Mouse (Mus musculus) hindbrain, embryonic 16.5 days (tissue): ENCODE data around the gene Rab31. TPM values are rescaled to one million over a fixed set of nuclear protein-coding genes. Genes with fewer than 3 reads are reported as not detected.

Experiments used
- ATAC-seq: fragments of 200-750 bp; cut with Nextera tagmentation; 2 replicates; pipeline ENCODE4 v1.8.0; 2017; ENCODE audit warnings: moderate TSS enrichment, moderate library complexity
- H3K27ac ChIP-seq: fragments of 300-500 bp; sonication (generic); 2 replicates; pipeline ENCODE4 v1.5.1; 2014; ENCODE audit warnings: low read depth, mild to moderate bottlenecking, control low read depth, low read length, moderate library complexity
- H3K27me3 ChIP-seq: fragments of 300-500 bp; sonication (generic); replicated peaks from 2 replicates; pipeline ENCODE4 v1.6.1; 2014; ENCODE audit warnings: low read length; ENCODE audit not compliant: control insufficient read depth, insufficient read depth
- H3K36me3 ChIP-seq: fragments of 300-500 bp; sonication (generic); 2 replicates; pipeline ENCODE4 v1.6.1; 2014; ENCODE audit warnings: mild to moderate bottlenecking, low read length, moderate library complexity, mixed read lengths; ENCODE audit not compliant: control insufficient read depth, insufficient read depth
- H3K4me1 ChIP-seq: fragments of 300-500 bp; sonication (generic); 2 replicates; pipeline ENCODE4 v1.6.1; 2014; ENCODE audit warnings: low read depth, low read length; ENCODE audit not compliant: control insufficient read depth, insufficient read depth
- H3K4me2 ChIP-seq: fragments of 300-500 bp; sonication (generic); 2 replicates; pipeline ENCODE4 v1.6.1; 2014; ENCODE audit warnings: mild to moderate bottlenecking, low read length, control low read depth, moderate library complexity
- H3K4me3 ChIP-seq: fragments of 300-500 bp; sonication (generic); 2 replicates; pipeline ENCODE4 v1.5.1; 2014; ENCODE audit warnings: mild to moderate bottlenecking, low read length, control low read depth, moderate library complexity
- H3K9ac ChIP-seq: fragments of 300-500 bp; sonication (generic); 2 replicates; pipeline ENCODE4 v1.6.1; 2014; ENCODE audit warnings: low read depth, mild to moderate bottlenecking, control low read depth, low read length, moderate library complexity
- H3K9me3 ChIP-seq: fragments of 300-500 bp; sonication (generic); 2 replicates; pipeline ENCODE4 v1.6.1; 2014; ENCODE audit warnings: mild to moderate bottlenecking, low read length, moderate library complexity; ENCODE audit not compliant: control insufficient read depth
- WGBS: fragments of 180-500 bp; shearing (Covaris S2); extraction: QIAGEN DNeasy Blood & Tissue Kit; methylation state at CpG from one replicate; pipeline ENCODE4 v1.1.7; 2014; 5-methylcytosine and 5-hydroxymethylcytosine counted together
- polyA plus RNA-seq: library from polyadenylated mRNA; unstranded; fragments of >200 nt; fragmentation: Nextera tagmentation; extraction: Ambion mirVana; gene quantifications from 2 replicates; pipeline ENCODE4 v1.2.1, GENCODE M21; 2015

Rab31 gene
- polyA plus RNA-seq, 1 experiment from 2014 or later: 70.0 TPM

DNA sequence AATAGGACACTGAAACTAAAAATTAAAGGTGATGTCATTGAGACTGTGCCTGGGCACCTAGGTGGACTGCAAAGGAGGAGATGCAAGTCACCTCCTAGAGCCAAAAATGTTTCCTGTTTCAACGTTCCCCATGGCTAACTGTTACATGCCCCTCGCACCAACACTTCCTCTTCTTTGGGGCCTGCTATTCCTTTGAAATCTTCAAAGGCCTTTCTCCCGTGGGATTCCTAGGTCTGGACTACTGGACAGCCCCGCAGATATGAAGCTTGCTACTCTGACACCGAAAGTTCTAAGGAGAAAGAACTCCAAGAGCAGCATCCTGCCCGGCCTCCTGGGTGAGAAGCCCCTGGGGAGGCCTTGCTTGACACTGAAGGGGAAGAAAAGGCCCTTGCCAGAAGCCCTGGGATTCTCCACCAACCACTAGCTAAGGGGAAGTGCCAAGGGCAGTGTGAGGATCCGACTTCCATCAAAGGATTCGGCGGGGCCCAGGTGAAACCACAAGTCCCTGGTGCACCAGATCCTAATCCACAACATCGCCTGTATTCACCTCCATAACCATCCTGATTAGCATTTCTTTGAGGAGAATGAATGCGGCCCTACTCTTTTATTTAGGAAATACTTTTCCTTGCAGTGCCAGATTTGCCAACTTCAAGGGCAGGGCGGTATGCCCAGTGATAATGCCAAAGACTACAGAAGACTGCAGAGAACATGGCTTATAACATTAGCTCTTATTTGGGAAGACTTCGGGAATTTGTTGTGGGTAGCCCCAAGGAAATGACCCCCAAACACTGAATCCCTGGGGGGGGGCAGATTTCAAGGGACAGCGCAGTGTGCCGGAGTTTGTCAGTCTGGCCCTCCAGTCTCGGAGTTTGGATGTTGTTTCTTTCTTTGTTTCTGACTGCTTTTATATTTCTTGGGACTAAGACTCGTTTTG, 1.3 kb downstream of the Rab31 start:
- ATAC-seq: no peak
- WGBS: 20% methylated on average over 17 of the region's 17 CpGs
- Histone ChIP-seq H3K36me3 (no peaks in the 10 kb centered on the region), H3K4me1 (peaks cover 30% of the 10 kb centered on the region), H3K27me3 (no peaks in the 10 kb centered on the region), H3K4me3 (peak overlapping the region; percentile 52), H3K4me2 (peak overlapping the region; percentile 63), H3K9ac (peak overlapping the region; percentile 88), H3K27ac (peak overlapping the region; percentile 27; the same call in 1 of the 2 replicates), H3K9me3 (no peaks in the 10 kb centered on the region)

DNA sequence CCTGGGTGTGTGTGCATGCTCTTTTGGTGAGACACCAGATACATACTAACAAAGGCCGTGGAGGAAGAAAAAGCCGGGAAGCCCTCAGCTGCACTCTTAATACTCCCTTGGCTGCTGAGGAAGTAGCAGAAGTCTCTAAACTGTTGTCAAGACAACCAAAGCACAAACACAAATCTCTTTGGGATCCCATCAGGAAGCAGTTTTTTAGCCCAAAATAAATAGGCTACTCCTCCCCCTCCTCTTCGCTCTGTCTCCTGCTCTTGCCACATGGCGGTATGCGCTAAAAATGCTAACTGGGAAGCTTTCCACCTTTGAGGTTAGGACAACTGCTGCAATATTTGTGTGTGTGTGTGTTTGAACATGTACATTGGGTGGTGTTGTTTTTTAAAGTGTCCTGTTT, 4.1 kb downstream of the Rab31 start:
- Histone ChIP-seq H3K4me1 (peaks cover 30% of the 10 kb centered on the region), H3K27ac (peak overlapping the region; percentile 55; the same call in 1 of the 2 replicates)
- ATAC-seq: peak; percentile 49

GRCm38 (mm10) chr17:65763221-65763620, 9.3 kb downstream of the Rab31 start:
- Histone ChIP-seq H3K27me3 (no peaks in the 10 kb centered on the region), H3K9me3 (0 out of 2 replicates have a peak, but pooled peaks cover 2% of the 10 kb centered on the region), H3K4me1 (peaks cover 2% of the 10 kb centered on the region), H3K9ac (no peak overlapping the region), H3K4me2 (no peak overlapping the region), H3K4me3 (no peak overlapping the region), H3K36me3 (no peaks in the 10 kb centered on the region), H3K27ac (no peak overlapping the region)
- WGBS: 96% methylated on average over 14 of the region's 14 CpGs
- no peak for ATAC-seq

More for the DNA sequence above, 4.1 kb downstream of the Rab31 start:
- Histone ChIP-seq H3K4me3 (no peak overlapping the region), H3K27me3 (no peaks in the 10 kb centered on the region), H3K9me3 (no peaks in the 10 kb centered on the region), H3K4me2 (peak overlapping the region; percentile 35), H3K36me3 (no peaks in the 10 kb centered on the region), H3K9ac (peak overlapping the region; percentile 25; the same call in 1 of the 2 replicates)
- 52% methylated on average over 5 of the region's 5 CpGs for WGBS

- peaks cover 2% of the 10 kb centered on the region; the same call in 1 of the 2 replicates for H3K9me3 ChIP-seq
- H3K4me2 ChIP-seq: no peak overlapping the region
- no peaks in the 10 kb centered on the region for H3K4me1 ChIP-seq
- peak; percentile 50; the same call in 1 of the 2 replicates for ATAC-seq
- no peak overlapping the region for H3K4me3 ChIP-seq
- WGBS: 43% methylated on average over 6 of the region's 6 CpGs
- H3K36me3 ChIP-seq: peaks cover 4% of the 10 kb centered on the region; the same call in 1 of the 2 replicates
- no peaks in the 10 kb centered on the region for H3K27me3 ChIP-seq
- H3K9ac ChIP-seq: no peak overlapping the region
- H3K27ac ChIP-seq: no peak overlapping the region
These were observed 15.4 kb downstream of the Rab31 start for GRCm38 (mm10) chr17:65757150-65757549.

DNA sequence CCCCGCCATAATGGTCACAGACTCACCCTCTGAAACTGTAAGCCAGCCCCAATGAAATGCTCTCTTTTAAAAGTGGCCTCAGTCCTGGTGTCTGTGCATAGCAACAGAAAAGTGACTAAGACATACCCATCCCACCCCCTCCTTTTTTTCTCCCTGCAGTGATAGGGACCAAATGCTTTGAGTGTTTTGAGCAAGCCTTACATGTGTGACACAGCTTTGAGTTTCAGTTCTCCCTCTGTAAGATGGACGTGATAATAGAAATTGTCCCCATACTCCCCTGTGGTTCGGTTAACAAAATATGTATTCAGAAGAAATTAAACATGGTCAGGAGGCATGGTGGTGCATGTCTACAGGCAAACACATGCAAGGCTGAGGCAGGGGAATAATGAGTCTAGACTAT, 16.7 kb downstream of the Rab31 start:
- no peak for ATAC-seq
- H3K9ac ChIP-seq: no peak overlapping the region
- H3K27me3 ChIP-seq: no peaks in the 10 kb centered on the region
- peaks cover 2% of the 10 kb centered on the region; the same call in 1 of the 2 replicates for H3K9me3 ChIP-seq
- H3K36me3 ChIP-seq: peaks cover 4% of the 10 kb centered on the region; the same call in 1 of the 2 replicates
- H3K27ac ChIP-seq: no peak overlapping the region
- 90% methylated on average over 3 of the region's 3 CpGs for WGBS
- no peak overlapping the region for H3K4me2 ChIP-seq
- H3K4me1 ChIP-seq: no peaks in the 10 kb centered on the region
- no peak overlapping the region for H3K4me3 ChIP-seq

DNA sequence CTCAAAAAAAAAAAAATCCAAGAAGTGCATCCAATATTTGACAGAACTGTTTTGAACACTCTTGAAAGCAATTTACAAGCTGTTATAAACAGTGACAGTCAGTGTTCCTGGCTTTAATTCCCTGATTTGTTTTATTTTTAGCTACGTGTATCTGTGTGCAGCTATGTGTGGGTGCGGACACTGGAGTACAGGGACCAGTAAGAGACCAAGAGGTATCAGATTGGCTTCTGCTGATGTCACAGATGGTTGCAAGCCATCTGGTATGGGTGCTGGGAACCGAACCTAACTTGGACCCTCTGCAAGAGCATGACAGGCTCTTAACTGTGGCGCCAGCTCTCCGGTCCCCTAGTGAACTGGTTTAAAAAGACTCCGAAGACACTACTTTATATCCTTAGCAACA, 19.4 kb downstream of the Rab31 start:
- 97% methylated on average over 6 of the region's 6 CpGs for WGBS
- Histone ChIP-seq H3K4me3 (no peak overlapping the region), H3K9ac (no peak overlapping the region), H3K27ac (no peak overlapping the region), H3K36me3 (peaks cover 4% of the 10 kb centered on the region; the same call in 1 of the 2 replicates), H3K4me1 (no peaks in the 10 kb centered on the region), H3K4me2 (no peak overlapping the region), H3K27me3 (no peaks in the 10 kb centered on the region), H3K9me3 (no peaks in the 10 kb centered on the region; the same call in 1 of the 2 replicates)
- ATAC-seq: no peak

GRCm38 (mm10) chr17:65750301-65750700, 22.3 kb downstream of the Rab31 start:
- Histone ChIP-seq H3K9me3 (no peaks in the 10 kb centered on the region; the same call in 1 of the 2 replicates), H3K27me3 (no peaks in the 10 kb centered on the region), H3K27ac (no peak overlapping the region), H3K4me1 (no peaks in the 10 kb centered on the region), H3K4me3 (no peak overlapping the region), H3K9ac (no peak overlapping the region), H3K4me2 (no peak overlapping the region), H3K36me3 (peaks cover 4% of the 10 kb centered on the region; the same call in 1 of the 2 replicates)
- ATAC-seq: no peak

DNA sequence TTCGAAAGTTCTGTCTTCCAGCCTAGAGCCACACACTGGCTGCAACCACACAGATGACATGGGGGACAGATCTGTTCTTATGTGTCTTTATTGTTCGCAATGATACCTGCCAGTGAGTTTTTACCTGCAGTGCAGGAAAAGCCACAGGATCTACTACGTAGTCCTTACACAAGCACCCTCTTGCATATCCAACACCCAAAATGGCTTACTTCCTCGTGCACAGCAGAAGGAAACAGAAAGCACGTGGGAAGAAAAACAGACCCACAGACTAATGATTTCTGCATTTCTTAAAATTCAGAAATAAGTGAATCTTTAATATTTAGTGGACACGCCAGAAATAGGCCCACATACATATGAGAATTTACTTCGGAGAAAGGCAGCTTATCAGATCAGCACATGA, 22.7 kb downstream of the Rab31 start:
- H3K9me3 ChIP-seq: no peaks in the 10 kb centered on the region; the same call in 1 of the 2 replicates
- H3K4me2 ChIP-seq: no peak overlapping the region
- no peak overlapping the region for H3K27ac ChIP-seq
- 97% methylated on average over 7 of the region's 7 CpGs for WGBS
- no peaks in the 10 kb centered on the region for H3K27me3 ChIP-seq
- no peak for ATAC-seq
- H3K4me1 ChIP-seq: no peaks in the 10 kb centered on the region
- no peak overlapping the region for H3K9ac ChIP-seq
- H3K4me3 ChIP-seq: no peak overlapping the region
- H3K36me3 ChIP-seq: peaks cover 4% of the 10 kb centered on the region; the same call in 1 of the 2 replicates

- H3K27ac ChIP-seq: no peak overlapping the region
- no peak overlapping the region for H3K4me2 ChIP-seq
- 82% methylated on average over 6 of the region's 6 CpGs for WGBS
- ATAC-seq: no peak
- no peaks in the 10 kb centered on the region for H3K27me3 ChIP-seq
- no peaks in the 10 kb centered on the region for H3K4me1 ChIP-seq
- no peaks in the 10 kb centered on the region; the same call in 1 of the 2 replicates for H3K9me3 ChIP-seq
- H3K9ac ChIP-seq: no peak overlapping the region
- peaks cover 2% of the 10 kb centered on the region; the same call in 1 of the 2 replicates for H3K36me3 ChIP-seq
- no peak overlapping the region for H3K4me3 ChIP-seq
These were observed 23.6 kb downstream of the Rab31 start for GRCm38 (mm10) chr17:65748997-65749396.
